Mouse (Mus musculus) limb, embryonic 12.5 days (tissue): ENCODE data around the gene Fam53b. TPM values are rescaled to one million over a fixed set of nuclear protein-coding genes. Genes with fewer than 3 reads are reported as not detected.

Experiments used
- ATAC-seq: fragments of 200-750 bp; cut with Nextera tagmentation; 2 replicates; pipeline ENCODE4 v1.8.0; 2017; ENCODE audit warnings: low read depth, moderate TSS enrichment; ENCODE audit not compliant: insufficient number of reproducible peaks, insufficient read depth, low FRiP score, low TSS enrichment
- H3K27ac ChIP-seq: fragments of 300-500 bp; sonication (generic); 2 replicates; pipeline ENCODE4 v1.5.1; 2016; ENCODE audit warnings: mild to moderate bottlenecking, moderate library complexity
- H3K27me3 ChIP-seq: fragments of 300-500 bp; sonication (generic); 2 replicates; pipeline ENCODE4 v1.6.1; 2016; ENCODE audit warnings: mild to moderate bottlenecking, moderate library complexity
- H3K36me3 ChIP-seq: fragments of 300-500 bp; sonication (generic); 2 replicates; pipeline ENCODE4 v1.6.1; 2016; ENCODE audit warnings: mild to moderate bottlenecking, moderate library complexity
- H3K4me1 ChIP-seq: fragments of 300-500 bp; sonication (generic); replicated peaks from 2 replicates; pipeline ENCODE4 v1.6.1; 2016
- H3K4me2 ChIP-seq: fragments of 300-500 bp; sonication (generic); 2 replicates; pipeline ENCODE4 v1.6.1; 2016; ENCODE audit warnings: mild to moderate bottlenecking, moderate library complexity
- H3K4me3 ChIP-seq: fragments of 300-500 bp; sonication (generic); replicated peaks from 2 replicates; pipeline ENCODE4 v1.5.1; 2016; ENCODE audit warnings: mild to moderate bottlenecking
- H3K9ac ChIP-seq: fragments of 300-500 bp; sonication (generic); replicated peaks from 2 replicates; pipeline ENCODE4 v1.6.1; 2016; ENCODE audit warnings: mild to moderate bottlenecking, moderate library complexity
- H3K9me3 ChIP-seq: fragments of 300-500 bp; sonication (generic); 2 replicates; pipeline ENCODE4 v1.6.1; 2016; ENCODE audit warnings: mild to moderate bottlenecking, moderate library complexity
- WGBS: fragments of 180-500 bp; shearing (Covaris S2); methylation state at CpG from one replicate; pipeline ENCODE4 v1.1.7; 2016; 5-methylcytosine and 5-hydroxymethylcytosine counted together
- polyA plus RNA-seq: library from polyadenylated mRNA; unstranded; fragments of >200 nt; fragmentation: Nextera tagmentation; extraction: Ambion mirVana; gene quantifications from 2 replicates; pipeline ENCODE4 v1.2.1, GENCODE M21; 2016

Fam53b gene
- polyA plus RNA-seq, 1 experiment from 2014 or later = 27.7 TPM

GRCm38 (mm10) chr7:132775333-132775732 is 38.4 kb downstream of the Fam53b start:
- no peak overlapping the region for H3K27ac ChIP-seq
- ATAC-seq = no peak
- no peak overlapping the region for H3K9ac ChIP-seq
- H3K9me3 ChIP-seq = no peaks in the 10 kb centered on the region
- H3K4me2 ChIP-seq = no peak overlapping the region
- H3K27me3 ChIP-seq = no peaks in the 10 kb centered on the region
- WGBS = 93% methylated on average over 5 of the region's 5 CpGs
- no peak overlapping the region for H3K4me3 ChIP-seq
- peaks cover 8% of the 10 kb centered on the region for H3K4me1 ChIP-seq
- peaks cover 84% of the 10 kb centered on the region for H3K36me3 ChIP-seq

GRCm38 (mm10) chr7:132773011-132773705 is 40.5 kb downstream of the Fam53b start:
- WGBS = 86% methylated on average over 7 of the region's 7 CpGs
- no peak overlapping the region for H3K9ac ChIP-seq
- H3K9me3 ChIP-seq = no peaks in the 10 kb centered on the region
- H3K27ac ChIP-seq = peak overlapping the region; percentile 29; the same call in 1 of the 2 replicates
- ATAC-seq = no peak
- no peak overlapping the region for H3K4me3 ChIP-seq
- H3K4me2 ChIP-seq = no peak overlapping the region
- H3K36me3 ChIP-seq = peaks cover 89% of the 10 kb centered on the region
- no peaks in the 10 kb centered on the region for H3K27me3 ChIP-seq
- H3K4me1 ChIP-seq = peaks cover 1% of the 10 kb centered on the region

- Histone ChIP-seq H3K9me3 (no peaks in the 10 kb centered on the region), H3K36me3 (peaks cover 82% of the 10 kb centered on the region), H3K4me2 (no peak overlapping the region), H3K27ac (no peak overlapping the region), H3K27me3 (no peaks in the 10 kb centered on the region), H3K4me3 (no peak overlapping the region), H3K9ac (no peak overlapping the region), H3K4me1 (peaks cover 8% of the 10 kb centered on the region)
- ATAC-seq = no peak
- 79% methylated on average over 5 of the region's 5 CpGs for WGBS
These were observed 41.2 kb downstream of the Fam53b start for GRCm38 (mm10) chr7:132772440-132772839.

GRCm38 (mm10) chr7:132768498-132769344 is 45.0 kb downstream of the Fam53b start:
- ATAC-seq = no peak
- peaks cover 66% of the 10 kb centered on the region for H3K36me3 ChIP-seq
- no peaks in the 10 kb centered on the region for H3K27me3 ChIP-seq
- no peak overlapping the region for H3K4me3 ChIP-seq
- no peak overlapping the region for H3K9ac ChIP-seq
- peaks cover 23% of the 10 kb centered on the region for H3K4me1 ChIP-seq
- no peak overlapping the region for H3K27ac ChIP-seq
- H3K9me3 ChIP-seq = no peaks in the 10 kb centered on the region
- 79% methylated on average over 12 of the region's 12 CpGs for WGBS
- no peak overlapping the region for H3K4me2 ChIP-seq

- WGBS = 68% methylated on average over 4 of the region's 4 CpGs
- Histone ChIP-seq H3K27me3 (no peaks in the 10 kb centered on the region), H3K36me3 (peaks cover 65% of the 10 kb centered on the region), H3K9me3 (no peaks in the 10 kb centered on the region), H3K27ac (peak overlapping the region; percentile 50; the same call in 1 of the 2 replicates), H3K4me1 (peaks cover 23% of the 10 kb centered on the region), H3K4me2 (no peak overlapping the region), H3K4me3 (no peak overlapping the region), H3K9ac (no peak overlapping the region)
- ATAC-seq = no peak
These were observed 45.7 kb downstream of the Fam53b start for GRCm38 (mm10) chr7:132767999-132768370.

- Histone ChIP-seq H3K4me2 (no peak overlapping the region), H3K27ac (peak overlapping the region; percentile 51; the same call in 1 of the 2 replicates), H3K4me1 (peaks cover 23% of the 10 kb centered on the region), H3K9me3 (no peaks in the 10 kb centered on the region), H3K9ac (no peak overlapping the region), H3K36me3 (peaks cover 61% of the 10 kb centered on the region), H3K27me3 (no peaks in the 10 kb centered on the region), H3K4me3 (no peak overlapping the region)
- 30% methylated on average over 12 of the region's 12 CpGs for WGBS
- ATAC-seq = 0 out of 2 replicates have a peak, but pooled peaks have one; percentile 47
These were observed 46.3 kb downstream of the Fam53b start for GRCm38 (mm10) chr7:132767233-132767998.

- peaks cover 57% of the 10 kb centered on the region for H3K36me3 ChIP-seq
- WGBS = 89% methylated on average over 11 of the region's 11 CpGs
These were observed 47.3 kb downstream of the Fam53b start for GRCm38 (mm10) chr7:132766235-132766871.

GRCm38 (mm10) chr7:132765629-132766186 is 48.0 kb downstream of the Fam53b start:
- peaks cover 58% of the 10 kb centered on the region; the same call in 1 of the 2 replicates for H3K36me3 ChIP-seq
- 82% methylated on average over 3 of the region's 3 CpGs for WGBS
- no peak for ATAC-seq

More at GRCm38 (mm10) chr7:132766235-132766871, 47.3 kb downstream of the Fam53b start:
- Histone ChIP-seq H3K9ac (no peak overlapping the region), H3K9me3 (no peaks in the 10 kb centered on the region), H3K27me3 (no peaks in the 10 kb centered on the region), H3K4me3 (no peak overlapping the region), H3K4me2 (no peak overlapping the region), H3K27ac (no peak overlapping the region), H3K4me1 (peaks cover 23% of the 10 kb centered on the region)
- ATAC-seq = no peak

GRCm38 (mm10) chr7:132764896-132765491 is 48.7 kb downstream of the Fam53b start:
- Histone ChIP-seq H3K9ac (no peak overlapping the region), H3K27ac (no peak overlapping the region), H3K4me1 (peaks cover 23% of the 10 kb centered on the region), H3K4me2 (no peak overlapping the region), H3K27me3 (no peaks in the 10 kb centered on the region), H3K4me3 (no peak overlapping the region), H3K36me3 (peaks cover 53% of the 10 kb centered on the region), H3K9me3 (no peaks in the 10 kb centered on the region)
- WGBS = 81% methylated on average over 4 of the region's 4 CpGs
- ATAC-seq = no peak

More at GRCm38 (mm10) chr7:132765629-132766186, 48.0 kb downstream of the Fam53b start:
- no peak overlapping the region for H3K27ac ChIP-seq
- H3K9ac ChIP-seq = no peak overlapping the region
- peaks cover 23% of the 10 kb centered on the region for H3K4me1 ChIP-seq
- H3K9me3 ChIP-seq = no peaks in the 10 kb centered on the region
- no peak overlapping the region for H3K4me3 ChIP-seq
- H3K27me3 ChIP-seq = no peaks in the 10 kb centered on the region
- H3K4me2 ChIP-seq = no peak overlapping the region

GRCm38 (mm10) chr7:132764314-132764713 is 49.4 kb downstream of the Fam53b start:
- WGBS = 91% methylated on average over 4 of the region's 4 CpGs
- no peak overlapping the region for H3K27ac ChIP-seq

More at GRCm38 (mm10) chr7:132764314-132764713, 49.4 kb downstream of the Fam53b start:
- ATAC-seq = no peak
- Histone ChIP-seq H3K4me2 (no peak overlapping the region), H3K36me3 (peaks cover 53% of the 10 kb centered on the region), H3K9ac (no peak overlapping the region), H3K4me1 (peaks cover 23% of the 10 kb centered on the region), H3K4me3 (no peak overlapping the region), H3K27me3 (no peaks in the 10 kb centered on the region), H3K9me3 (no peaks in the 10 kb centered on the region)
